Mouse (Mus musculus) cerebellum, adult 2 months (tissue): ENCODE data around the gene E2f1.

Source experiments
- CTCF ChIP-seq: fragments of 200-500 bp; IDR thresholded peaks from 2 replicates; pipeline ENCODE4 v1.5.1; 2011; ENCODE audit warnings: low read depth, mild to moderate bottlenecking, control low read depth, low read length, moderate library complexity, borderline replicate concordance; ENCODE audit not compliant: insufficient read depth
- POLR2A ChIP-seq: fragments of 200-500 bp; IDR thresholded peaks from 2 replicates; pipeline ENCODE4 v1.6.1; 2011; ENCODE audit warnings: low read length, control low read depth, borderline replicate concordance; ENCODE audit not compliant: insufficient read depth

DNA sequence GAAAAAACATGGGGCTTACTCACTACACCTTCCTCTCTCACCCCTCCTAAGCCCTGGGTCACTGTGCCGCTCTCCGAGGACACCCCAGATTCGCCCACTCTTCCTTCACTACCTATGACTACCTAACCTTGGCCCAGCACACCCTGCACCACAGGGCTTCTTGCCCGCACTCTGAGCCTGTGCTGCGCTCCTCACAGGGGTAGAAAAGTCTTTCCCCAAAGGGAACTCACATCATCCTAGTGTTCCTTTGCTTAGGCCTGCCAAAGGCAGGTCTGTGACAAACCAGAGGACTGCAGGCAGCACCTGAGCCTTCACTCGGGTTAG, 8.0 kb upstream of the E2f1 start:
- TF ChIP-seq CTCF (no peak), POLR2A (no peak)
